Mouse (Mus musculus) ES-E14 (cell line): Measurements from ENCODE around the gene Cryaa. TPM values are rescaled to one million over a fixed set of nuclear protein-coding genes. Genes with fewer than 3 reads are reported as not detected.
A peak's percentile ranks its signal among the peaks of the same experiment; 100 is the strongest.

Experiments used
- DNase-seq: peaks from one replicate; pipeline ENCODE4 v3.0.0-alpha.2; 2013; ENCODE audit warnings: low read depth, low spot score
- H3K27ac ChIP-seq: 2 replicates; pipeline ENCODE4 v1.5.1; 2012; ENCODE audit warnings: low read depth, mild to moderate bottlenecking, low read length, moderate library complexity, mixed read lengths; ENCODE audit not compliant: poor library complexity, insufficient read depth, severe bottlenecking
- H3K36me3 ChIP-seq: 2 replicates; pipeline ENCODE4 v1.6.1; 2012; ENCODE audit warnings: mild to moderate bottlenecking, low read length, moderate library complexity, mixed read lengths; ENCODE audit not compliant: control insufficient read depth, poor library complexity, insufficient read depth, severe bottlenecking
- H3K4me1 ChIP-seq, 2 experiments: fragments of 150-350 bp in 1 of 2; sonication (generic) in 1 of 2; 2 replicates each; pipeline ENCODE4 v1.6.1; 2012; ENCODE audit warnings: low read length in 2 of 2, mild to moderate bottlenecking in 1 of 2, mixed read lengths in 1 of 2; ENCODE audit not compliant: control insufficient read depth in 2 of 2, insufficient read depth in 2 of 2, poor library complexity in 1 of 2
- H3K4me3 ChIP-seq, 2 experiments: fragments of 150-350 bp in 1 of 2; sonication (generic) in 1 of 2; 2 replicates each; pipeline ENCODE4 v1.5.1; 2012; ENCODE audit warnings: low read length in 2 of 2, low read depth in 1 of 2, mild to moderate bottlenecking in 1 of 2, mixed read lengths in 1 of 2; ENCODE audit not compliant: insufficient read depth in 1 of 2, poor library complexity in 1 of 2, severe bottlenecking in 1 of 2
- H3K9ac ChIP-seq: 2 replicates; pipeline ENCODE4 v1.6.1; 2012; ENCODE audit warnings: low read depth, mild to moderate bottlenecking, low read length, mixed read lengths; ENCODE audit not compliant: poor library complexity, insufficient read depth, severe bottlenecking
- H3K9me3 ChIP-seq: fragments of 150-350 bp; sonication (generic); 2 replicates; pipeline ENCODE4 v1.6.1; 2012; ENCODE audit warnings: low read depth, mild to moderate bottlenecking, low read length; ENCODE audit not compliant: control insufficient read depth, insufficient read depth
- CHD2 ChIP-seq: IDR thresholded peaks from 2 replicates; pipeline ENCODE4 v1.6.1; 2014; ENCODE audit warnings: mild to moderate bottlenecking, low read depth, low read length, inconsistent platforms
- HCFC1 ChIP-seq: IDR thresholded peaks from 2 replicates; pipeline ENCODE4 v1.6.1; 2012; ENCODE audit warnings: low read length, inconsistent platforms, borderline replicate concordance; ENCODE audit not compliant: insufficient read depth
- MAFK ChIP-seq: IDR thresholded peaks from 2 replicates; pipeline ENCODE4 v1.6.1; 2014; ENCODE audit warnings: mild to moderate bottlenecking, low read depth, low read length, inconsistent platforms; ENCODE audit not compliant: insufficient read depth
- ZC3H11A ChIP-seq: IDR thresholded peaks from 2 replicates; pipeline ENCODE4 v1.6.1; 2012; ENCODE audit warnings: low read depth, mild to moderate bottlenecking, inconsistent platforms, low read length, borderline replicate concordance
- ZNF384 ChIP-seq: IDR thresholded peaks from 2 replicates; pipeline ENCODE4 v1.6.1; 2012; ENCODE audit warnings: low read depth, low read length, inconsistent platforms
- in situ Hi-C, 2 experiments: fragments of 600-800 bp; cut with MboI; formaldehyde crosslinking; loops; one replicate each; pipeline ENCODE4 v1.15.1; 2025; ENCODE audit warnings: low sequenced_read_pairs in 2 of 2, inconsistent platforms in 1 of 2; ENCODE audit not compliant: unreplicated experiment in 2 of 2
- total RNA-seq: library from RNA; depleted of rRNA; stranded (reverse); fragments of 300-350 nt; gene quantifications from 2 replicates; pipeline ENCODE4 v1.2.3, GENCODE M21; 2012

The Cryaa gene
- total RNA-seq, 1 experiment: 0.36 TPM

- Histone ChIP-seq H3K4me3 (peak overlapping the region; percentile 81 to 90; a peak in 3 of 4 replicates), H3K36me3 (no peaks in the 10 kb centered on the region), H3K27ac (no peak overlapping the region), H3K4me1 (0 out of 4 replicates have a peak, but pooled peaks cover 0 to 2% of the 10 kb centered on the region in 2 experiments), H3K9ac (peak overlapping the region; percentile 77; the same call in 1 of the 2 replicates), H3K9me3 (no peaks in the 10 kb centered on the region)
- no peak for TF ChIP-seq CHD2
- TF ChIP-seq ZNF384: no peak
- no peak for TF ChIP-seq ZC3H11A
- no peak for TF ChIP-seq HCFC1
- no peak for TF ChIP-seq MAFK
- no peak for DNase-seq
- in situ Hi-C loops: no loop called here
Observed at GRCm38 (mm10) chr17:31635781-31636180, 41.8 kb upstream of the Cryaa start.

GRCm38 (mm10) chr17:31636277-31636941, 41.2 kb upstream of the Cryaa start:
- no peak for TF ChIP-seq MAFK
- TF ChIP-seq CHD2: no peak
- TF ChIP-seq ZC3H11A: no peak
- no peak for TF ChIP-seq ZNF384
- TF ChIP-seq HCFC1: no peak
- Histone ChIP-seq H3K9me3 (no peaks in the 10 kb centered on the region), H3K4me1 (0 out of 4 replicates have a peak, but pooled peaks cover 0 to 2% of the 10 kb centered on the region in 2 experiments), H3K4me3 (peak overlapping the region; percentile 81 to 90), H3K9ac (peak overlapping the region; percentile 77), H3K36me3 (no peaks in the 10 kb centered on the region), H3K27ac (no peak overlapping the region)
- in situ Hi-C loops: no loop called here
- no peak for DNase-seq

- in situ Hi-C loops: no loop called here
- no peak within 1 kb of the TSS for H3K27ac ChIP-seq
Observed at GRCm38 (mm10) chr17:31636942-31637811, 40.4 kb upstream of the Cryaa start, which contains the start of gene Cbs. Cbs (minus strand) TSS chr17:31637238.

GRCm38 (mm10) chr17:31637866-31638570, 39.6 kb upstream of the Cryaa start:
- no peak for DNase-seq
- in situ Hi-C loops: no loop called here
- Histone ChIP-seq H3K36me3 (no peaks in the 10 kb centered on the region), H3K27ac (no peak overlapping the region), H3K9ac (no peak overlapping the region), H3K4me3 (no peak overlapping the region), H3K9me3 (no peaks in the 10 kb centered on the region), H3K4me1 (0 out of 4 replicates have a peak, but pooled peaks cover 0 to 2% of the 10 kb centered on the region in 2 experiments)
- TF ChIP-seq MAFK: no peak
- TF ChIP-seq HCFC1: no peak
- TF ChIP-seq CHD2: no peak
- TF ChIP-seq ZNF384: no peak
- TF ChIP-seq ZC3H11A: no peak

More at GRCm38 (mm10) chr17:31636942-31637811, 40.4 kb upstream of the Cryaa start, which contains the start of gene Cbs:
- DNase-seq: peak; percentile 65
- TF ChIP-seq ZC3H11A: no peak
- TF ChIP-seq MAFK: no peak
- TF ChIP-seq CHD2: no peak
- TF ChIP-seq ZNF384: no peak
- TF ChIP-seq HCFC1: no peak
- H3K4me1 ChIP-seq: 0 out of 4 replicates have a peak, but pooled peaks cover 0 to 2% of the 10 kb centered on the region in 2 experiments
- H3K9ac ChIP-seq: peak within 1 kb of the TSS; percentile 77
- H3K9me3 ChIP-seq: no peaks in the 10 kb centered on the region
- no peaks in the 10 kb centered on the region for H3K36me3 ChIP-seq
- H3K4me3 ChIP-seq: peak within 1 kb of the TSS; percentile 81 to 90
